Mouse (Mus musculus) c-Kit-positive CD71-positive TER-119-negative erythroid progenitor cells, embryonic 14.5 days (primary cell): ENCODE results near the gene Kcnh1.

Experiments used
- DNase-seq: peaks from one replicate; pipeline ENCODE4 v3.0.0-alpha.2; 2013; ENCODE audit warnings: low read depth

Kcnh1 gene

DNA sequence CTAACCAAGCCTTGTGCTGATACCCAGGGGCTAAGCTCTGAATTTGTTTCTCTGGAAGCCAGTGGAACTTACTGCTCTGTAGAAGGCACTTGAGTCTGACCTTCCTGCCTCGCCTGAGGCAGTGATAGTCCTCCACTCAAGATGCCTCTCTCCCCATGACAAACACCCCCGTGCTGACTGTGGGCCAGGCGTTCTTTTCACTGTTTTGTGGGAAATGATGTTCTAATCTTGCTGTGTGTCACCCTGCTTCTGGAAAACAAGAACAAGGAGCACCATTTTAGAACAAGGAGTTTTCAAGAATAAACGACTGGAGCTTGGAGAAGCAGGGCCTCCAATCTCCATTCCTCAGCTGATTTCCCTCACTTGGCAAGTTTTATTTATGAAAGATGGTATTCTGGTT is 273.2 kb downstream of the Kcnh1 start:
- DNase-seq, result no peak

GRCm38 (mm10) chr1:192472366-192472765 is 281.8 kb downstream of the Kcnh1 start:
- no peak for DNase-seq

- no peak for DNase-seq
Observed at GRCm38 (mm10) chr1:192473134-192473533, 282.6 kb downstream of the Kcnh1 start.

DNA sequence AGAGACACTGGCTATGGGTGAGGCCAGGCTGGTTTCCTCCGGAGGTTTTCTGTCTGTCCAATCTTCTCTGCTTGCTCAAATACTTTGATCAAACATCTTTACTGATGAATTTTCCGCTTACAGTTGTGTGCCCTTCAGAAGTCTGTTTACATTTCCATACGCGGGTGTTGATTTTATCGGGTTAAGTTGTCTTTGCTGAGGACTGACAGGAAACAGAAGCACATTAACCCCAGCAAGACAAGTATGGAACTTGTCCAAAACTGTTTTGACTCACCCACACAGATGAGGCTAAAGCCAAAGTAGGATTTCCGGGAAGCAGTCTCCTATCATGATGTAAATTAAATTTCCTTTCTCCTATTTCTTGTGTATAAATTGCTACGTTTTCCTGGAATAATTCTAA is 286.1 kb downstream of the Kcnh1 start:
- DNase-seq, result no peak

- DNase-seq, result no peak
Observed at GRCm38 (mm10) chr1:192477556-192477955, 287.0 kb downstream of the Kcnh1 start.

- DNase-seq, result no peak
Observed at GRCm38 (mm10) chr1:192478176-192478575, 287.6 kb downstream of the Kcnh1 start.

DNA sequence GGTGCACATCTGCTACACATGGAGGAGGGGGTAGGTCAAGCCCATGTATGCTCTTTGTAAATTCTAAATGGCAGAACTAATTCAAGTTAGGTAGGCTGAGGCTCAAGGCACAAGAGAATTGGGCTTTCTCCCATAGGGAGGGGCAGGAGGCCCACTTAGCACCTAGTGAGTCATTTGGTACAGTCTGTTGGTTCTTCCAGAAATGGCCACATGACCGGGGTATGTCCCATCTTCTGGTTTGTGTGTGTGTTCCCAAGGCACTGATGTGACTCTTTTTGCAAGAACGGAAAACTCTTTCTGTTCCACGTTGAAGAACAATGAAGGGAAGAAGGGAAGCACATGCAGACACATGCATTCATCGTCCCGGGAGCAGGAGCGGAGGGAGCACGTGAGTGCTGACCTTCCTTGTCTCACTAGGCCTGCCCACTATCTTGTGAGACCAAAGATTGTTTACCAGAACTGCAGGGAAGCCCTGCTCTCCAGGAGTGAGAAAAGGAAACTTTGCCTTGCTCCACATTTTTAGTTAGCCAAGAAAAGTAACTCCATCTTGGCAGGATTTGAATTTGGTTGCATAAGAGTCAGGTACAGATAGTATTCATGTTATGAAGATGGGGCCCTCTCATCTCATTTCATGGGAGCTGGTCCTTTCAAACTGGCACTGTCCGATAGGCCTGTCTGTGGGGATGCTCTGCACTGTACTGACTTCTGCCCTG is 289.7 kb downstream of the Kcnh1 start:
- DNase-seq, result no peak

DNA sequence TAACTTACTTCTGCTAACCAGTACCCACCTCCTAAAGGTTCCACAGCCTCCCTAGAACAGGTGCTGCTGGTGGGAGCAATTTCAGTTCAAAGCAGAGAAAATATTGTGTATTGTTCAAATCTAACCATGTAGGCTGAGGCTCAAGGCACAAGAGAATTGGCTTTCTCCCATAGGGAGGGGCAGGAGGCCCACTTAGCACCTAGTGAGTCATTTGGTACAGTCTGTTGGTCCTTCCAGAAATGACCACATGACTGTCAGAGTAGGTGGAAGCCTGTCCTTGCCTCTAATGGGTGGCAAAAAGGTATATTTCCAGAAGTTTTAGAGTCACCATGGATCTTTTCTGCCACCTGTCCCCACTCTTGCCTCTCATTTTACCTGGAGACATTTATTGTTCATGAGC is 290.9 kb downstream of the Kcnh1 start:
- DNase-seq, result no peak

- DNase-seq, result no peak
Observed at GRCm38 (mm10) chr1:192485030-192485429, 294.5 kb downstream of the Kcnh1 start.

DNA sequence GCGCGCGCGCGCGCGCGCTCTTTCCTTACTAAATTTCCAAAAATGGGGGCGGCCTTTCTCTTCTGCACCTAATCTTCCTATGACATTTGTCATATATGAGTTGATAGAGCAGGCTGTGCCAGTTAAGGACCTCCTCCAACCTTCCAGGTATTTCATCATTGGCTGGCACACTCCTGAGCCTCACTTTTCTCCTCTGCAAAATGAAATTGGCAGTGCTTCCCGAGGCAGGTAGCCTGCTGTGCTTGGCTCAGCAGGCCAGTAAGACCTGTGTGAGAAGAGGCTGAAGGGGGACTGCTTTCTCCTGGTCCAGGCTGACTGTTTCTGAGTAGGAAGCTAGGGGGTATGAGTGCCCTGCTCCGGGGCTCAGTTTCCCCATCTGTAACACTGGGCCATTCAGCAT is 297.0 kb downstream of the Kcnh1 start:
- DNase-seq, result no peak

DNA sequence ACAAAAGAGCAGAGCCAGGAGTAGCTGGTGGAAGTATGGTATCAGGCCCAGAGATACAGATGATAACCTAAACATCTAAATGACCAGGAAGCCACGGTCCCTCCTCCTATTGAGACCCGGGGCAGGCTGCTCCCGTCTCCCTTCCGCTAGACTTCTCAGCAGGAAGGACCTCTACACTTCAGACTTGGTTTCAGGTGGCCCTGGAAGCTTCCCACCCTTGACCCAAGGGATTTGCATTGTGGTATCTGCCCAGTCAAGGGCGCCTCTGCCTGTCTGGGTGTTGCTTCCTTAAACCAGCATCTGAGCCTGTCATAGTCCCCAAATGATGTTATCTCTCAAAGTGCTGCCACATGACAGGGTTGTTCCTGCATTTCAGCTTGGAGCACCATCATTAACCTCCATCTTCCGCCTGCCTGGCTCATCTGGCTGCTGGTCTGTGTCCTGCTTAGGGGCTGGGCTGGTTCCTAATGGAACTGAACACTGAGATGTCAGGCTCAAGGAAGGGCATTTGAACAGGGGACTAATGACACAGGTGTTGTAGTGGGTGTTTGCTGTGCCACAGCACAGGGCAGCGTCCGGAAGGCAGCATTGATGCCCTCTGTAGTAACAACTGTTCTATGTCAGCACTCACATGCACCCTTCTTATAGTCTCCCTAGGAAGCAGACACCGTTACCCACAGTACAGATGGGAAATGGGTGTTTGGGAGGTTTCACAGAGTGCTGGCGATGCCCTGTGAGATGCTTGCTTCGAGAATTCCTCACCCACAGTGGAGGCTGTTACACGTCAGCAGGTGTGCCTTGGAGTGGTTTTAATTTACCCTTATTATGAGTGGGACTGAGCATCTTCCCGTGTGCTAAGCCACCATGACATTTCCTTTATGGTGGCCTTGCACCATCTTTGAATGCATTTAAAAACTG is 299.6 kb downstream of the Kcnh1 start:
- no peak for DNase-seq

DNA sequence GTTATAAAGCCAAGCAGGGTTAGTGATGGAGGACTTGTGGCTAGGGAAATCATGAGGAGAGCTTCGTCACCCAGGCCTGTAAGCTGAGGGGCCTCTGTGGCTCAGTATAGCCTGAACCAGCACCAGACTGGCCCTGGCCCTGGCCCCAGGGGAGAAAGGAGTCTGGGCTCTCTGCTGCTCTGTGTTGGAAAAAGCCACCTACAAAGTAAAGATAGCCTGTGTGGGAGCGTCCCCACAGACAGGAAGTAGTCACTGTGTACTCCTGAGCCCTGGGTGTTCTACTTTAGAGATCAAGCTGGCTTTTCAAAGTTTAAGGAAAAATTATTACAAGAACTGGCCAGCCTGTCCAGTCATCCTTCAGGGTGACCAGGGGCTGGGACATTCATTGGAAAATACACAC is 306.9 kb downstream of the Kcnh1 start:
- no peak for DNase-seq

DNA sequence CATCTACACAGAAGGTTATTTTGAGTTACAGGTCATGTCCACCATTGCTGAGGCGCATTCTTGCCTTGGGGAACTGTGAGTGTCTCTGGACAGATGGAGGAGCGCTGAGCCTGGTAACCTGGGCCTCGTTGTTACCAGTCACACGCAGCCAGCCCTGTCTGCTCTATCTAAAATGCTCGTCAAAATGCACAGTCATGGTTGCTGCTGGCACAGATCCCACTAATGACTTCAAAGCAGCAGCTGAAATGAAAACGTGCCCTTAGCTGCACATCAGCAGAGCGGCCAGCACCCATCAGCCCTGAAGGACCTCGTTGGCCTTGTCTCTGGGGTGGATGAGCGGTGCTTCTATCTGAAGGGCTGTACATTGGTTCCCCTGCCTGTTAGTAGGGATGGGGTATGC is 311.4 kb downstream of the Kcnh1 start:
- DNase-seq, result no peak

DNA sequence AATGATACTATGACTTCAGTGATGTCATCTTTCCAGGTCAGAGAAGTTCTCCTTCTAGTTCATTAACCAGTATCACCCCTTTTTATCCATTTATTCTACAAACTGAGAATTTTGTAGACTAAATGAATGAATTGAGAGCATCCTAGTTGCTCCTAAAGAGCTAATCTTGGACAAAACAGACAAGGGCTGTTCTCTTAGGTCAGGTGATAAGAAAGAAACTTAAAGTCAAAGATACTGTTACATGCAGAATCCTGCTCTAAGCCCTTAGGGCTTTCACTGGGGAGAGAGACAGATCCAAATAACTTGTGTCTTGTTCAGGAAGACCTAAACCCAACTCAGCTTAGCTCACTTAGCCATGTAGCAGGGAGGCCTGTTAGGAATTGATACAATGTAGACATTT is 312.3 kb downstream of the Kcnh1 start:
- DNase-seq, result no peak

DNA sequence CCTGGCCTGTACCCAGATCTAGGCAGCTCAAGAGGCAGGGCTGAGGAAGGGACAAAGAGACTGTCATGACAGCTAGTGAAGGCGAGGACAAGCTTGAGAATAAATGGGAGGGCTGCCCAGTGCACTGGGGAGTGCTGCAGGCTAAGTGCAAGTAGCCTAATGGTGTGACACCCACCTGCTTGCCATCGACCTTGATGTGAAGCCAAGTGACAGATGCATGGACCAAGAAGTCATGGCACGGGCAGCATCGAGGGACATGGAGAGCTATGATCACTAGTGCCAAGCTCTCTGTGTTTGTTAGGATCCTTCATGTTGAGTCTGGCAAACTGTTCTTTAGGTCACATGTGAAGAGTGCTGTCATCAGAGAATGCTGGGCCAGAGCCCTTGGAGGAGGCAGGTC is 313.1 kb downstream of the Kcnh1 start:
- DNase-seq, result no peak

DNA sequence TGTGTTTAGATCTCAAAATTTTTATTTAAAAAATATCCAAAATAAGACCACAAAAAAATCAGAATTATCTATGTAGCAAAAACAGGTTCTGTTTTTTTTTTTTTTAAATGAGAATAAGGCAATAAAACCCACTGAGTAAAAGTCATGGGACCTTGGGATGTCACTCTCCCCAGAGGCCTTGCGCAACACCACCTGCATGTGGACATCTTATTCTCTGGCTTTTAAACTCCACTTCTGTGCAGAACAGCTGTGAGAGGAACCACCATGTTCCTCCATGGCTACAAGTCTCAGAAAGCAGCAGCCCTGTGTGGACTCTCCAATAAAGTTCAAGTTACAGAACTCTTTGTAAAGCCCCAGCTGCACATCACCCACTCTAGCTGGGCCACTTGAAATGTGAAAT is 322.2 kb downstream of the Kcnh1 start:
- no peak for DNase-seq

GRCm38 (mm10) chr1:192515373-192515772 is 324.8 kb downstream of the Kcnh1 start:
- no peak for DNase-seq

DNA sequence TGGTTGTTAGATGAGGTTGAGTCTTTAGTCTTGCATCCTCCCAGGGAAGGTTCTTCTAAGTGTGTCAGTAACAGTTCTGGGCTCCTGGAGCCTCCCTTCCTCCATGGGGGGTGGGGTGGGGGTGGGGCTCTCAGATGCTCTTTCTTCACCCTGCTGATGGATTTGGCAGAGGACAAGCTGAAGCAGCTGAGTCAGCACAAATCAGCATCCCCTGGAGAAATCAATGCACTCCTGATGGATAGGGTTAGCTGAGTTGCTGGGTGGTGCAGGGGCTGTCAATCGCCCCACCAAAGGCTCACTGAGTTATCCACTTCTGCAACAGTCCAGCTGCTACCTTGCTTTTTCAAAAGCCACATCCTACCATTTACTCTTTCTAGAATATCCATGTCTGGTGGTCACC is 329.1 kb downstream of the Kcnh1 start:
- no peak for DNase-seq

DNA sequence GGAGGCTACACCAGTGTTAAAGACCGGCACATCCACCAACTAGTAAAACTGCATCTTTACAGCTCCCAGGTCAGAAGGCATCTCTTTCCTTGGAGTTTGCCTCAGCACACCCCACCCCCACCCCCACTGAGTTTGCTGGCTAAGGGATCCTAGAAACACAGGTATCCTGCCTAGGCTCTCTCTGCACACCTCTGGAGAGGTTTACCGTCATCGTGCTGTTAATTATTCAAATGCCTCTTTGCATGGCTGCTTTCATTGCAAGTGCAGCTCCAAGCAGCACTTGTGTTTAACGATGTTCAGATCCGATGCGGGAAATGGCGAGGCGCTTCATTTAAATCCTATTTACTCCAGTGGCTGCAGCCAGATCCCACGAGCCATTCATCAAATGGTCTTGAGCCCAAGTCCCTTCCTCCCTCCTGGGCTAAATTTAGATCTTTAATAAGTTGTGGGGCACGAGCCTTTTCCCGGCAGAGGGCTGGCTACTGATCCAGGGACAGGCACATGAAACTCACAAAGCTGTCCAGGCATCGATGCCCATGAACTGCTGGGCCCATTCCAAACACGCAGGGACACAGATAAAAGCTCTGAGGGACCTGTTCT is 330.4 kb downstream of the Kcnh1 start:
- no peak for DNase-seq

DNA sequence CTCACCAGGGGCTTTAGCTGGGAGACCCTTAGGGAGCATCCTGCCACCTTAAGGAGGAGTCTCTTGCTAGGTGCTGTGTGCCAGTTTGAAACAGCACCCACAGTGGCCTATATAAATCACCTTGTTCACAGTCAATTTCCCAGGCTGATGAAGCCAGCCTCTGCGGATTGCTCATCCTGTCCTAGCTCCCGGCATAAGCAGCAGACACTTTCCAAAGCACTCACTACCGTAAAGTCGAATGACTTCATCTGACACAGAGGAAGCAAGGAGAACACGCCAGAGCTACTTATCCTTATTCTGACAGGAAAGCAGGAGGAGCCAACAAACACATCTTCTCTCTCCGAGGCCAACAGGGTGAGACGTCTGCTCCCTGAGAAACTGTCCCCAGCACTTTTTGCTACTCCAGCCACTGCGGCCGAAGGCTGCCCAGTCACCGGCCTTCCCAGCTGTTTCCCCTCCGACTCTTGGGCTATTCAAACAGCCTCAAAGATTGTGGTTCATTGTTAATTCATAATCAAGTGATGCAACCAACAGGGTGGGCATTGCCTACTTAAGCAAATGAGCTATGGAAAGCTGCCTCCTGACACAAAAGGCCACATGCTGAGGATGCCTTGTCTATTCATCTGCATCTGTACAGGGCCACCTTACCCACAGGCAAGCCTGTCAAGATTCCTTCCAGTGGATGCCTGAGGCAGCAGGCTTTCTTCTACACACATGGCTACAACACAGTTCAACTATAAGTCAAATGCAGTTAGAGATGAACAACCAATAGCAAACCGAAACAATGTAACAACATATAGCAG is 332.0 kb downstream of the Kcnh1 start:
- DNase-seq, result no peak

- DNase-seq, result no peak
Observed at GRCm38 (mm10) chr1:192525711-192526350, 335.3 kb downstream of the Kcnh1 start.
